Mouse (Mus musculus): ENCODE results near the gene Akap13. TPM values are rescaled to one million over a fixed set of nuclear protein-coding genes. Genes with fewer than 3 reads are reported as not detected.
"Not testable (repeated sequence)": the region's sequence is repeated elsewhere in the genome, so short reads cannot be mapped to it uniquely, and the experiment has no call there.

Gene Akap13
- polyA plus RNA-seq, 1 experiment, result 5.4 TPM

DNA sequence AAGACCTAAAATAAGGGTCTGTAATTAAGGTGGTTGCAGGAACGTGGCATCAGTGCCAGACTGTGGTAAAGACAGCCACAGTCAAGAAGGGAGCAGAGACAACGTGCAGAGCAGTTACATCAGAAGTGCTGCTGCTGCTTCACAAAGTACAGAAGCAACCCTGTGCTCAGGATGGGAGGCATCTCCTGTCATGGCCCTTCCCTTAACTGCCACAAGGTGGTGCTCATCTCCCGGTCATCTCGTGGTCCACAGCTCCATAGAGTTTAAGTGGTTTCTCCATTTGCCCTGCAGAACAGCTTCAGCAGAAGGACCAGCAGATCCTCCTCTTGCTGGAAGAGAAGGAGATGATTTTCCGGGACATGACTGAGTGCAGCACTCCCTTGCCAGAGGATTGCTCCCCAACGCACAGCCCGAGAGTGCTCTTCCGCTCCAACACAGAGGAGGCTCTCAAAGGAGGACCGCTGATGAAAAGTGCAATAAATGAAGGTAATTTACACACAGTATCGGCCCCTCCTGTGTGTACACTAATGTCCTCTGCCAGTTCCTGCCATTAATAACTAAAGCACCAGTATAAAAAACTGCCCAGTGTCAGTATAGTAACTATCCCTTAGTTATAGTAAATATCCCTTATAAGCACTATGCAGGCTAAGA, 283.9 kb downstream of the Akap13 start:
- WGBS, result 52% methylated on average over 10 of the region's 10 CpGs
- peak; percentile 95 for TF ChIP-seq CTCF (IDR thresholded peaks at IDR 0.05; ENCODE audit: borderline replicate concordance, insufficient read depth, low read depth, low read length)
- TF ChIP-seq POLR2A (IDR thresholded peaks at IDR 0.05; ENCODE audit: borderline replicate concordance, insufficient read depth, low read length), result no peak
- no peak overlapping the region for H3K4me3 ChIP-seq (replicated peaks; ENCODE audit: insufficient read depth, low read depth, low read length)

DNA sequence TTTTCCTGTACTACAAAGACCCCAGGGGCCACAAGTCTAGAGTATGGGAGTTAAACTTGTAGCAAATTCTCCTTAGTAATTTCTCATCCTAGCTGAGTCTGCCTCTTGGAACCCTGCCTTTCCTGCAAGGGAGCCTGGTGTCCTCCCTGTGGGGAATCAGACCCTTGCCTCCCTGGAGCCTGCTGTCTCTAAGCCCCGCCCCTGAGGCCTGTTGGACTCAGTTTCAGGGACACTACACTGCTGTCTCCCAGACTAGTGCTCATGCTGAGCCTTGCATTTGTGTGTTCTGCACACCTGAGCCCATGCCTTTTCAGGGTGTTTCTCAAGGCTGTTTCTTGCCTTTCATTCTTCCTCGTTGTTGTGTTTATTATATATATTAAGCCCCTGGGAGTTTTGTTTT, 289.2 kb downstream of the Akap13 start:
- WGBS, result 75% methylated on average over 2 of the region's 2 CpGs
- TF ChIP-seq CTCF (IDR thresholded peaks at IDR 0.05; ENCODE audit: borderline replicate concordance, insufficient read depth, low read depth, low read length), result no peak
- TF ChIP-seq POLR2A (IDR thresholded peaks at IDR 0.05; ENCODE audit: borderline replicate concordance, insufficient read depth, low read length), result no peak
- no peak for DNase-seq
- peaks cover 5% of the 10 kb centered on the region; the same call in 1 of the 2 replicates for H3K4me1 ChIP-seq (ENCODE audit: control insufficient read depth, insufficient read depth, low read length)
- H3K27me3 ChIP-seq (ENCODE audit: control insufficient read depth, insufficient read depth, low read length), result no peaks in the 10 kb centered on the region
- H3K27ac ChIP-seq (ENCODE audit: insufficient read depth, low read length), result no peak overlapping the region
- H3K4me3 ChIP-seq (replicated peaks; ENCODE audit: insufficient read depth, low read depth, low read length), result no peak overlapping the region

More for the DNA sequence above, 283.9 kb downstream of the Akap13 start:
- no peak overlapping the region for H3K27ac ChIP-seq (ENCODE audit: insufficient read depth, low read length)
- peak; percentile 36 for DNase-seq
- H3K27me3 ChIP-seq (ENCODE audit: control insufficient read depth, insufficient read depth, low read length), result no peaks in the 10 kb centered on the region
- H3K4me1 ChIP-seq (ENCODE audit: control insufficient read depth, insufficient read depth, low read length), result no peaks in the 10 kb centered on the region

DNA sequence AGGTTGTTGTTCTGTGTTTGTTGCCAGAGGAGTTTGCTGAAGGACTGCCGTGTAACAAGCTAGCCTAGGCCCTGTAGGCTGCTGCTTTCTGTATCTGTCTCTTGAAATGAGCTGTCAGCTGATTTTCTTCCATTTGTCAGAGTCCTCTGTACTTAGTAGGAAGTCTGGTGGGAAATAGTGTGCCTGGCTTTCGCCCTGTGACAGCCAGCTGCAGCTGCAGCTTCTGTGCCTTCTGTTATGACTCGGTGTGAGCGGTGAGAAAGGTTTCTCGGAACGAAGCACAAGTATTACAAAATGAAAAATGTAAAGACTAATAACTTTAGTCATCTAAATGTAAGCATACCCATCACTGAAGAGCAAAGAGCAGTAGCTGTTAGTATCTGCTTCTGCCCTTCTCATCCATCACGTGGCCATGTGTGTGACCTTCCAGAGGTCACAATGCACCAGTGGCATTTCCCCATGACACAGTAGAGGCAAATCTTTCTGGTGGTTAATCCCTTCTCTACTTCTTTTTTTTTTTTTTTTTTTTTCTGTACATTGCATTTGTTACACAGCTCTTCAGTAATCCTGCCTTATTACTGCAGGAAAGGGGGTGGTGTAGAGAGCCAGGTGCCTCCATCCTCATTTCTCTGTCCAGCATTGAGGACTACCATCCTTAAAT, 289.8 kb downstream of the Akap13 start:
- TF ChIP-seq CTCF (IDR thresholded peaks at IDR 0.05; ENCODE audit: borderline replicate concordance, insufficient read depth, low read depth, low read length) (no peak), POLR2A (IDR thresholded peaks at IDR 0.05; ENCODE audit: borderline replicate concordance, insufficient read depth, low read length) (no peak)
- no peak overlapping the region for H3K4me3 ChIP-seq (replicated peaks; ENCODE audit: insufficient read depth, low read depth, low read length)
- WGBS, result 86% methylated on average over 7 of the region's 7 CpGs
- no peak for DNase-seq
- no peaks in the 10 kb centered on the region for H3K27me3 ChIP-seq (ENCODE audit: control insufficient read depth, insufficient read depth, low read length)
- H3K27ac ChIP-seq (ENCODE audit: insufficient read depth, low read length), result no peak overlapping the region
- peaks cover 5% of the 10 kb centered on the region; the same call in 1 of the 2 replicates for H3K4me1 ChIP-seq (ENCODE audit: control insufficient read depth, insufficient read depth, low read length)

DNA sequence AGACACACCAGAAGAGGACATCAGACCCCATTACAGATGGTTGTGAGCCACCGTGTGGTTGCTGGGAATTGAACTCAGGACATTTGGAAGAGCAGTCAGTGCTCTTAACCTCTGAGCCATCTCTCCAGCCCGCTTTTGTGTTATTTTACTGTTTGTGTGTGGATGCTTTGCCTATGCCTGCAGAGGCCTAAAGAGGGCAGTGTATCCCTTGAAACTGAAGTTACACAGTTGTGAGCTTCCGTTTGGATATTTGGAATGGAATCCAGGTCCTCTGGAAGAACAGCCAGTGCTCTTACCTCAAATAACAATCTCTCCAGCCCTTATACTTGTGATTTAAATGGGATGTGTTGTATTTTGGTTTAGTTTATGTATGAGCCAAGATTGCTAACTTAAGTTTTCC, 290.6 kb downstream of the Akap13 start:
- H3K27me3 ChIP-seq (ENCODE audit: control insufficient read depth, insufficient read depth, low read length); H3K4me3 ChIP-seq (replicated peaks; ENCODE audit: insufficient read depth, low read depth, low read length); H3K4me1 ChIP-seq (ENCODE audit: control insufficient read depth, insufficient read depth, low read length); DNase-seq; H3K27ac ChIP-seq (ENCODE audit: insufficient read depth, low read length): not testable (repeated sequence)
- 62% methylated on average over 3 of the region's 3 CpGs for WGBS

DNA sequence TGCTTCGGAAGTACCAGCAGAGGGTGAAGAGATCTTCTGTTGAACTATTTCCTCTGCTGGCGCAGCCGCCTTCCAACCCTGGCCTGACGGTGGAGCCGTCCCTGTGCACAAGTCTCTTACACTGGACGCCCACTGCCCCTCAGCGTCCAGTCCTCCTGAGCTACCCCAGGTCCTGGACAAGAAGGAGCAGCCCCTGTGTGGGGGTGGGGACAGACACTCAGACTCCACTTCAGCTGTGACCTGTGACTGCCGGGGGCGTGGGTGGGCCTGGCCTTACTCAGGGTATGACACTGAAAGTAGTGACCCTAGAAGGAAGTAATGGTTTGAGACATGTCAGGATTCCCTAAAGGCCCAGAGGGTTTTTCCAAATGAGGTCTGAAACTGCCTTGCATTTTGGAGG, 295.2 kb downstream of the Akap13 start:
- Histone ChIP-seq H3K4me1 (ENCODE audit: control insufficient read depth, insufficient read depth, low read length) (peaks cover 5% of the 10 kb centered on the region; the same call in 1 of the 2 replicates), H3K4me3 (replicated peaks; ENCODE audit: insufficient read depth, low read depth, low read length) (no peak overlapping the region), H3K27me3 (ENCODE audit: control insufficient read depth, insufficient read depth, low read length) (no peaks in the 10 kb centered on the region), H3K27ac (ENCODE audit: insufficient read depth, low read length) (no peak overlapping the region)
- no peak for DNase-seq
- TF ChIP-seq CTCF (IDR thresholded peaks at IDR 0.05; ENCODE audit: borderline replicate concordance, insufficient read depth, low read depth, low read length) (no peak), POLR2A (IDR thresholded peaks at IDR 0.05; ENCODE audit: borderline replicate concordance, insufficient read depth, low read length) (no peak)
- WGBS, result 87% methylated on average over 9 of the region's 9 CpGs

DNA sequence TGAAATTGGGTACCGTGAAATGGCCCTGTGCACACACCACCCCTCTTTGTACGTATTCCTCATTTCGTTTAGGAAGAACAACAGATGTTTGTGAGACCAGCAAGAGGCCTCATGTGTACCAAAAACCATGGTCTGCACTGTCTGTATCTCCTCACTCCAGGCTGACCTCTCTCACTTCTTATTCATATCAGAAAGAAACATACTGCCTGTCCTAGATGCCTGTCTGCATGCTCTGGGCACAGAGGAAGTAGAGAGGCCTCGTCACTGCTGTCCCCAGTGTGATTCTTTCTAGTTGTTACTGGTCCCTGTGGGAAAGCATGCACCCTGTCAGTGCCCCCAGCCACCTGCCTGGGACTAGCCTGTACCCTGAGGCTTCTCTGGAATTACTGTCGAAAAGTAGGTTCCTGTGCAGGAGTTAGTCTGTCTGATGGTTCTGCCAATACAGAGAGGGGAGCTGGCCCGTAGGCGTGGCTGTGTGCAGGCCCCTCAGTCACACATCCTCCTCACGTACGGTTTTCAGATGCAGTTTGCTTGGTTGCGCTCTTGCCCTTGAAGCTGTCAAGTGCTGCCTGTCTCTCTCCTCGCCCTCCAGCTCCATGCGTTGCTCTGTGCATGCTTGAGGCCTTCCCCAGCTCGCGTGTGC, 295.9 kb downstream of the Akap13 start:
- Histone ChIP-seq H3K4me3 (replicated peaks; ENCODE audit: insufficient read depth, low read depth, low read length) (no peak overlapping the region), H3K4me1 (ENCODE audit: control insufficient read depth, insufficient read depth, low read length) (peaks cover 5% of the 10 kb centered on the region; the same call in 1 of the 2 replicates), H3K27ac (ENCODE audit: insufficient read depth, low read length) (no peak overlapping the region), H3K27me3 (ENCODE audit: control insufficient read depth, insufficient read depth, low read length) (no peaks in the 10 kb centered on the region)
- 86% methylated on average over 14 of the region's 14 CpGs for WGBS
- no peak for TF ChIP-seq CTCF (IDR thresholded peaks at IDR 0.05; ENCODE audit: borderline replicate concordance, insufficient read depth, low read depth, low read length)
- TF ChIP-seq POLR2A (IDR thresholded peaks at IDR 0.05; ENCODE audit: borderline replicate concordance, insufficient read depth, low read length), result no peak
- DNase-seq, result no peak

DNA sequence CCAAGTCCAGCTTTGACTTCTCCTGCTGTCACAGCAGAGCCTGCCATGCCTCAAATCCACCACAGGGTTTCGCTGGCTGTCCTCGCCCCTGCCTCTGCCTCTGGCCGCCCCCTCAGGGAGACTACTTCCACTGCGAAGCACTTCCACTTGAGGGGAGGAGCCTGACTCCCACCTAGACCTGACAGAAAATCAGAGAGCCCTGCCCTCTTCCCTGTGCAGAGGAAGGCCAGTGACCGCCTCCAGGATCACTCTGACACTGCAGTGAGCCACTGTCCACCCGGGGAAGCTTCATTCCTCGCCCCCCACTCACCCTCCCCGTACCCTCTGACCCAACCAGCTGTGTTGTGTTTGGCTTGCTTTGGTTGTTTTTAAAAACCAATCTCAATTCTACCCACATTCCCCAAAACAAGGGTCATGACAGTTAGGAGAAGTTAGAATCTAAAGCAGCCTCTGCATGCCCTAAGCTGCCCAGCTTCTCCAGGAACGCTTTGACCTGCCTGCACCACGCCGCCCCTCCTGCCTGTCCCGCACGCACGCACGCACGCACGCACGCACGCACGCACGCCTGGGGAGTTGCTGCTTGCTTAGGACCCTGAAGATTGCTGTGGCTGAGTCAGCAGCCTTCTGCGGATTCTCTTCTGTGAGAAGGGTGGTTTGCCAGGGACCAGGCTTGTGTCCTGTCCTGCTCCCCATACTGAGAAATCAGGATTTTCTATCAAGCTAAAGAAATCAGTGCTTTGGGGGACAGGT, 297.3 kb downstream of the Akap13 start:
- DNase-seq, result no peak
- H3K27me3 ChIP-seq (ENCODE audit: control insufficient read depth, insufficient read depth, low read length), result no peaks in the 10 kb centered on the region
- peaks cover 5% of the 10 kb centered on the region; the same call in 1 of the 2 replicates for H3K4me1 ChIP-seq (ENCODE audit: control insufficient read depth, insufficient read depth, low read length)
- WGBS, result 64% methylated on average over 22 of the region's 22 CpGs
- H3K27ac ChIP-seq (ENCODE audit: insufficient read depth, low read length), result no peak overlapping the region
- H3K4me3 ChIP-seq (replicated peaks; ENCODE audit: insufficient read depth, low read depth, low read length), result no peak overlapping the region
- TF ChIP-seq CTCF (IDR thresholded peaks at IDR 0.05; ENCODE audit: borderline replicate concordance, insufficient read depth, low read depth, low read length) (no peak), POLR2A (IDR thresholded peaks at IDR 0.05; ENCODE audit: borderline replicate concordance, insufficient read depth, low read length) (no peak)

All from cerebellum, adult 2 months (tissue).